Mouse (Mus musculus): ENCODE data around the gene Lrit3. TPM values are rescaled to one million over a fixed set of nuclear protein-coding genes. Genes with fewer than 3 reads are reported as not detected.

Gene Lrit3
- polyA plus RNA-seq, 1 experiment: not detected

GRCm38 (mm10) chr3:129754650-129755604 is 48.9 kb downstream of the Lrit3 start, which contains the start of gene Egf:
TSS of gene Egf (minus strand) at chr3:129755316.
- Histone ChIP-seq H3K4me3 (ENCODE audit: insufficient read depth, low read depth, low read length) (peak within 1 kb of the TSS; percentile 2; the same call in 1 of the 2 replicates), H3K4me1 (ENCODE audit: control insufficient read depth, insufficient read depth, low read length) (peaks cover 6% of the 10 kb centered on the region; the same call in 1 of the 2 replicates), H3K27ac (ENCODE audit: insufficient read depth, low read depth, low read length) (no peak within 1 kb of the TSS)
- 6% methylated on average over 20 of the region's 20 CpGs for WGBS
- TF ChIP-seq POLR2A (IDR thresholded peaks at IDR 0.05; ENCODE audit: insufficient read depth, low read depth, low read length): no peak
- no peak for TF ChIP-seq CTCF (IDR thresholded peaks at IDR 0.05; ENCODE audit: insufficient read depth, low read depth, low read length)

GRCm38 (mm10) chr3:129744803-129745202 is 59.0 kb downstream of the Lrit3 start:
- no peak overlapping the region for H3K4me3 ChIP-seq (ENCODE audit: insufficient read depth, low read depth, low read length)
- H3K4me1 ChIP-seq (ENCODE audit: control insufficient read depth, insufficient read depth, low read length): no peaks in the 10 kb centered on the region
- no peak for TF ChIP-seq POLR2A (IDR thresholded peaks at IDR 0.05; ENCODE audit: insufficient read depth, low read depth, low read length)
- peak; percentile 12; the same call in 1 of the 2 replicates for TF ChIP-seq CTCF (IDR thresholded peaks at IDR 0.05; ENCODE audit: insufficient read depth, low read depth, low read length)
- H3K27ac ChIP-seq (ENCODE audit: insufficient read depth, low read depth, low read length): no peak overlapping the region
- WGBS: 55% methylated on average over 8 of the region's 8 CpGs

- 82% methylated on average over 6 of the region's 6 CpGs for WGBS
- Histone ChIP-seq H3K27ac (ENCODE audit: insufficient read depth, low read depth, low read length) (no peak overlapping the region), H3K4me3 (ENCODE audit: insufficient read depth, low read depth, low read length) (no peak overlapping the region), H3K4me1 (ENCODE audit: control insufficient read depth, insufficient read depth, low read length) (no peaks in the 10 kb centered on the region)
- TF ChIP-seq CTCF (IDR thresholded peaks at IDR 0.05; ENCODE audit: insufficient read depth, low read depth, low read length): no peak
- TF ChIP-seq POLR2A (IDR thresholded peaks at IDR 0.05; ENCODE audit: insufficient read depth, low read depth, low read length): no peak
Measured at GRCm38 (mm10) chr3:129742781-129743180, 61.0 kb downstream of the Lrit3 start.

- H3K4me1 ChIP-seq (ENCODE audit: control insufficient read depth, insufficient read depth, low read length): no peaks in the 10 kb centered on the region
- no peak overlapping the region for H3K27ac ChIP-seq (ENCODE audit: insufficient read depth, low read depth, low read length)
- WGBS: 24% methylated on average over 16 of the region's 16 CpGs
- no peak for TF ChIP-seq CTCF (IDR thresholded peaks at IDR 0.05; ENCODE audit: insufficient read depth, low read depth, low read length)
- no peak for TF ChIP-seq POLR2A (IDR thresholded peaks at IDR 0.05; ENCODE audit: insufficient read depth, low read depth, low read length)
- no peak overlapping the region for H3K4me3 ChIP-seq (ENCODE audit: insufficient read depth, low read depth, low read length)
Measured at GRCm38 (mm10) chr3:129738291-129739183, 65.3 kb downstream of the Lrit3 start.

Other genes with a start within 250 kb of the Lrit3 start
- not detected in 2 replicates for gene Egf, start 48.7 kb downstream of the Lrit3 start, polyA plus RNA-seq (2012; ENCODE audit: insufficient read depth, insufficient read length, low replicate concordance, missing spikeins)
- not detected in 2 replicates for gene Rrh, start 18.6 kb upstream of the Lrit3 start, polyA plus RNA-seq (2012; ENCODE audit: insufficient read depth, insufficient read length, low replicate concordance, missing spikeins)
- not detected in 2 replicates for gene Gar1, start 27.4 kb upstream of the Lrit3 start, polyA plus RNA-seq (2012; ENCODE audit: insufficient read depth, insufficient read length, low replicate concordance, missing spikeins)
- gene Cfi, start 31.9 kb upstream of the Lrit3 start, polyA plus RNA-seq (2012; ENCODE audit: insufficient read depth, insufficient read length, low replicate concordance, missing spikeins): not detected in 2 replicates
- not detected in 2 replicates for gene Pla2g12a, start 74.6 kb upstream of the Lrit3 start, polyA plus RNA-seq (2012; ENCODE audit: insufficient read depth, insufficient read length, low replicate concordance, missing spikeins)
- not detected in 2 replicates for gene Casp6, start 97.4 kb upstream of the Lrit3 start, polyA plus RNA-seq (2012; ENCODE audit: insufficient read depth, insufficient read length, low replicate concordance, missing spikeins)
- not detected in 2 replicates for gene Mcub, start 166.2 kb upstream of the Lrit3 start, polyA plus RNA-seq (2012; ENCODE audit: insufficient read depth, insufficient read length, low replicate concordance, missing spikeins)

All from olfactory bulb, adult 2 months (tissue).